In genomic region chr3:154816801-154817625, GRCm38 (mm10) we compare ENCODE assay signal across 8 mouse cellular contexts.
DNase-seq lines count a peak whose midpoint lies in the region; ATAC-seq lines count a peak whose summit lies in the region.

No protein-coding gene starts in this region.

- H3K36me3 ChIP-seq in intestine, embryonic 15.5 days: no peaks in the 10 kb centered on the region

- H3K4me2 ChIP-seq in intestine, embryonic 15.5 days (replicated peaks): no peak overlapping the region

- DNase-seq in adrenal gland, adult 2 months: peak; percentile 7
- DNase-seq in adrenal gland, postnatal 25 days: no peak
- DNase-seq in frontal cortex, postnatal 10 days (ENCODE audit: low spot score in 2 of 2): peak; percentile 53 to 67
- DNase-seq in mesoderm, embryonic 11.5 days (ENCODE audit: low read depth, low spot score): peak; percentile 28
- DNase-seq in cerebellum, adult 11-12 months: no peak
- DNase-seq in cerebellum, postnatal 4 days (ENCODE audit: low spot score in 2 of 2): no peak
- DNase-seq in kidney, postnatal 14 days: no peak

- no peaks in the 10 kb centered on the region for H3K27me3 ChIP-seq in intestine, embryonic 15.5 days (replicated peaks)

- H3K4me1 ChIP-seq in intestine, embryonic 15.5 days (replicated peaks): no peaks in the 10 kb centered on the region

- no peak overlapping the region for H3K9ac ChIP-seq in intestine, embryonic 15.5 days

- no peak overlapping the region for H3K4me3 ChIP-seq in intestine, embryonic 15.5 days (replicated peaks)

- 43% methylated on average over 19 of the region's 19 CpGs for WGBS in intestine, embryonic 15.5 days

- ATAC-seq in intestine, embryonic 15.5 days: peak; percentile 90

- H3K9me3 ChIP-seq in intestine, embryonic 15.5 days: no peaks in the 10 kb centered on the region

- H3K27ac ChIP-seq in intestine, embryonic 15.5 days: no peak overlapping the region

Comparison
In these comparisons a context has a peak if more than half of its experiments do, and no peak if none do; other contexts are left out.
1. DNase-seq: peak in adrenal gland, adult 2 months (single experiment), frontal cortex, postnatal 10 days (2 of 2) and mesoderm, embryonic 11.5 days (single experiment); none in adrenal gland, postnatal 25 days (single experiment), cerebellum, adult 11-12 months (single experiment), cerebellum, postnatal 4 days (0 of 2) and kidney, postnatal 14 days (single experiment).